Mouse (Mus musculus) monocyte, adult 5-6 weeks (primary cell): Measurements from ENCODE around the gene Adamts9. TPM values are rescaled to one million over a fixed set of nuclear protein-coding genes. Genes with fewer than 3 reads are reported as not detected.

Source experiments
- ATAC-seq: fragments of 153-309, 156-312 bp; replicated peaks from 2 replicates; pipeline ENCODE4 v1.8.0; 2017; ENCODE audit warnings: mild to moderate bottlenecking; ENCODE audit not compliant: low TSS enrichment, insufficient number of reproducible peaks, severe bottlenecking, poor library complexity, low FRiP score
- total RNA-seq: library from RNA; stranded (forward); fragments of 200-1000, 200-491, 200-594 nt; gene quantifications from 3 replicates; pipeline ENCODE4 v1.2.3, GENCODE M21; 2017

Gene Adamts9
- total RNA-seq, 1 experiment from 2014 or later: 0.29 TPM

DNA sequence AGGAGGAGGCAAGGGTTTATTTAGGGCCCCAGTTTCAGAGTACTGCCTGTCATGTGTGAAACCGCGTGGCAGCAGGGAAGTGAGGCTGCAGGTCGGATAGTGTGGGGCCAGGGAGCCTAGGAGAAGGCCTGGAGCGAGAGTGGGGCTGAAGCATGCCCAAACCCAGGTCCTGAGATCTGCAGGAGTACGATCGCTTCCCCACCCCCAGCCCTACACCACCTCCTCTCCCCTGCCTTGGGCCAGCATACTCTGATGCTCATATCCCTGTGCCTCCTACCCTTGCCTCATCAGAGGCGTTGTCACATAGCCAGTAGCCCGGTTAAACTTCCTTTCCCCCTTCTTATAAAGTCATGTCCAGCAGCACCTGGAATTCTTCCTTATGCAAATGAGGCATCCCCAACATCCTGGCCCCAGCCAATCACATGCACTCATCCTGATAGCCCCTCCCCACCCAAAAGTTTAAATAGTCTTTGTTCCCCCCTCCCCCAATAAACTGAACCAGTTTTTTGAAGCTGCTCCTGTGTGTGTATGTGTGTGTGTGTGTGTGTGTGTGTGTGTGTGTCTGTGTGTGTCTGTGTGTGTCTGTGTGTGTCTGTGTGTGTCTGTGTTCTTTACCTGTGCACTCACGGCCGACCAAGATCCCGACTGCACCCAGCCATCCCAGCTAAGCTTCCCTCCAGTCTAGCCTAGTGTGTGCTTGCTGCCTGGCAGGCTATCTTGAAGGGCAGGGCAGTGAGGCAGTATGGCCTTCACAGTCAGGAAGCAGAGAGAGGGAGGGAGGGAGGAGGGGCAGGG lies 164.0 kb downstream of the Adamts9 start:
- no peak for ATAC-seq

DNA sequence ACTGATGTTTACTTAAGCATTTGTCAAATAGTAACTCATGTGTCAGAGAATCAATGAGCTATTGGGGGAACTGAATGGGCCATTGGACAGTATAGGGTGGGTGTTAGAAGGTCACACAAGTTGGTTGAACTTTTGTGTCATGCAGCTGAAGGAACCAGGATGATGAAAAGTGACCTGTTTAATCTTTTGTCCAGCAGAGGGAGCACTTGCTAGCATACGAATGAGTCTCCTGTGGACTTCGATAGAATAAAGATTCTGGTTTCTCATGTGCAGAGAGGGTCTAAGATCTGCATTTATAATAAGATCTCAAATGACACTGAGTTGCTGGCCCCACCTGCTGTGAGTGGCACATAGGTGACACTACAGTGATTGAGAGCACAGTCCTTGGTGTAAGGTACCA lies 166.9 kb downstream of the Adamts9 start:
- no peak for ATAC-seq

DNA sequence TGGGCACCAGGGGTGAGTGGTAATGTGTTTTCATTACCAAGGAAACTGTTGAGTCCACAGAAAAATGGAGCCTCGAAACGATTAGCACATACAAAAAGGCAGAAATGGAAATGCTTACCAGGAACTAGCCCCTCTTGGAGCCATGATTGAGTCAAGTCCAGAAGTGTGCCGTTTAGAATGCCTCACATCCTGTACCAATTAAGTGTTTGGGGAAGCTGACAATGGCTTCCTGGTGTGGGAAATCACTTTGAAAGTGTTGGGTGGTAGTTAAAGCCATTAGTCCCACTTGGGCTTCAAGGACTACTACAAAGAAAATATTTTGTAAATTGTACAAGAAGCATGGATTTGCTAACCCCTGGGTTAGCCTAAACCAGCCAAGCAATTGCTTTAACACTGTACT lies 180.9 kb downstream of the Adamts9 start:
- ATAC-seq: no peak

DNA sequence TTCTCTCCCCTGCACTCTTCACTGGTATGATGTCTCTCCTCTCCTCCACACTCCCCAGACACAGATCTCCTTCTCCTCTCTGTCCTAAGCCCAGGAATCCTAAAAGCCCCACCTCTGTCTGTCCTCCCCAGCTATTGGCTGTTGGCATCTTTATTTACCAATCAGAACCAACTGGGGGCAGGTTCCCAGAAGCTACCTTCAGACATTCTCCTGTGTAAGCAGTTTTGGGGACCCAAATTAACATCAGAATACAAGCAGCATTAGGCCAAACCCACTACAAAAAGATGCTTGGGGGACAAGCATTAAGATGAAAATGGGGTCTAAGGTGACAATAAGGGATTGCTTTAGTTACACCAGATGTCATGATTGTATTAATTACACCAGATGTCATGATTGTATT lies 183.7 kb downstream of the Adamts9 start:
- ATAC-seq: no peak

DNA sequence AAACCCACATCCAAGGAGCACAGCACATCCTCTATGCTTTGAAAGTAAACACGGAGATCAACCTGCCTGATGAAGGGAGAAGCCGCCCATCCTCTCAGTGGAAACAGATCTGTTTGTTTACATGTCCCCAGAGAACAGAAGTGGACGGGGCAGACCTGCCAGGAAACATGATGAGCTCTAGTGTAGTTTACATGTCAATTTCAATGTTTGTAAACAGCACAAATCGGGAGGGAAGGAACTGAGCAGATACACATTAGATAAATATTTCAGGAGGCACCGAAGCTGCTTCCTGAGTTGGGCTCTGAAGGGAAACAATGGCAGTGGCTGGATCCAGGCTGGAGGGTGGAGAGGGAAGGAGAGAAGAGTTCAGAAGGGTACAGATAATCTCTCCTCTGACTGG lies 187.5 kb downstream of the Adamts9 start:
- ATAC-seq: no peak

DNA sequence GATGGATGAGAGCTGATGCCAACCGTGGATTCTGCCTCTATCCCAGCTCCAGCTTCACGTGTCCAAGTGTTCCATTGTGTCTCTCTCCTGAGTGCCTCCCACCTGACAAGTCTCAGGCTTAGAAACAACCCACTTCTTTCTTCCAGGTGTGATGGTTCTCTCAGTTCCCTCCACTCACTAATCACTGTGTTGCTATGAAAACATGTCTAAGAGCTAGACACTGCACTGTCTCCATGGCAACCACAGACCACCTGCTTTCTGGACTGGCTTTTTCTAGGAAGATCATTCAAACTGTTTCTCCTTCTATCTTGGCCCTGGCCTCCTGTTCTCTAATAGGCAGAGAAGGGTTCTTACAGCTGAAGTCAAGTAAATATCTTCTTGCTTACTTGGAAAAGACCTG lies 190.6 kb downstream of the Adamts9 start:
- ATAC-seq: no peak

- ATAC-seq: no peak
Observed at GRCm38 (mm10) chr6:92749420-92749819, 193.9 kb downstream of the Adamts9 start.

GRCm38 (mm10) chr6:92743605-92744004 lies 199.7 kb downstream of the Adamts9 start:
- ATAC-seq: no peak

- ATAC-seq: no peak
Observed at GRCm38 (mm10) chr6:92737116-92737515, 206.2 kb downstream of the Adamts9 start.

- no peak for ATAC-seq
Observed at GRCm38 (mm10) chr6:92733651-92734050, 209.6 kb downstream of the Adamts9 start.

DNA sequence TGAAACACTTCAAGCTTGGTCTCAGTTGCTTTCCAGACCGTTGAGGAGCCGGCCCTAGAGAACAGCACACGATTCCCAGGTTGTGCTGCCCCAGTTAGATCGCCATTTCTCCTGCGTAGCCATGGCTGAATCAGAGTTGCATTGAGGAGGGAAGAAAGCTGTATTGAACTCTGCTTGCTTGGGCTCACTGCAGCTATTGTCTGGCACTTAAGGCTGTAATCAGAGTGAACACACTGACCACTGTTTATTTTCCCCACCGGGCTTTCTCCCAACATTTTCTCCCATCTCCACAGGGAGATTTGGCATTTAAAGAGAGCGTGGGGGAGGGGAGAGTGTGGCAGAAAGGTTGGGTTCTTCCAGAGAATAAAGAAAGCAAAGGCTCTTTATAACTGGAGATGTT lies 214.8 kb downstream of the Adamts9 start:
- ATAC-seq: no peak

- ATAC-seq: no peak
Observed at GRCm38 (mm10) chr6:92728084-92728483, 215.2 kb downstream of the Adamts9 start.

GRCm38 (mm10) chr6:92727351-92727986 lies 215.8 kb downstream of the Adamts9 start:
- ATAC-seq: no peak

GRCm38 (mm10) chr6:92726121-92726520 lies 217.2 kb downstream of the Adamts9 start:
- ATAC-seq: no peak

GRCm38 (mm10) chr6:92724394-92724793 lies 218.9 kb downstream of the Adamts9 start:
- ATAC-seq: no peak

Other genes starting within 250 kb of the Adamts9 start
- gene Prickle2, start 237.3 kb downstream of the Adamts9 start, total RNA-seq: 0.10 TPM in 1 of 3 replicates, not detected in the others
- gene A730049H05Rik, start 127.0 kb downstream of the Adamts9 start, total RNA-seq: not detected in 3 replicates
- not detected in 3 replicates for gene Gm15737, start 74.1 kb downstream of the Adamts9 start, total RNA-seq